Mouse (Mus musculus): ENCODE data around the gene Vinac1. TPM values are rescaled to one million over a fixed set of nuclear protein-coding genes. Genes with fewer than 3 reads are reported as not detected.

The Vinac1 gene
- 0.08 and 0.09 TPM in 2 replicates for polyA plus RNA-seq (2012; rRNA removed)

GRCm38 (mm10) chr2:129047811-129048210, at the start of gene Vinac1:
Vinac1 (minus strand) TSS chr2:129048172.

GRCm38 (mm10) chr2:129065437-129066282, 17.7 kb upstream of the Vinac1 start, which contains the start of gene Ttl:
Ttl (plus strand) TSS chr2:129065942.

Other genes starting within 250 kb of the Vinac1 start
- gene Tmem87b, start 230.1 kb downstream of the Vinac1 start, polyA plus RNA-seq (2012; rRNA removed): 8.0 and 8.6 TPM in 2 replicates
- gene Fbln7, start 185.2 kb downstream of the Vinac1 start, polyA plus RNA-seq (2012; rRNA removed): 0.12 and 0.13 TPM in 2 replicates
- gene Zc3h8, start 104.1 kb downstream of the Vinac1 start, polyA plus RNA-seq (2012; rRNA removed): 1.9 and 2.2 TPM in 2 replicates
- gene Zc3h6, start 80.8 kb downstream of the Vinac1 start, polyA plus RNA-seq (2012; rRNA removed): 0.36 and 0.44 TPM in 2 replicates
- 2.6 TPM in 2 replicates for gene Gm10762, start 80.4 kb downstream of the Vinac1 start, polyA plus RNA-seq (2012; rRNA removed)
- gene Ttl, start 17.8 kb upstream of the Vinac1 start, polyA plus RNA-seq (2012; rRNA removed): 1.1 and 1.2 TPM in 2 replicates
- 8.1 and 9.2 TPM in 2 replicates for gene Polr1b, start 52.8 kb upstream of the Vinac1 start, polyA plus RNA-seq (2012; rRNA removed)
- 11.4 and 12.6 TPM in 2 replicates for gene Chchd5, start 81.5 kb upstream of the Vinac1 start, polyA plus RNA-seq (2012; rRNA removed)
- 23.0 and 25.6 TPM in 2 replicates for gene Slc20a1, start 150.6 kb upstream of the Vinac1 start, polyA plus RNA-seq (2012; rRNA removed)
- 4.3 and 4.4 TPM in 2 replicates for gene Ckap2l, start 249.0 kb upstream of the Vinac1 start, polyA plus RNA-seq (2012; rRNA removed)